Mouse (Mus musculus): Measurements from ENCODE around the gene Fa2h.
A peak's percentile ranks its signal among the peaks of the same experiment; 100 is the strongest.

Gene Fa2h

DNA sequence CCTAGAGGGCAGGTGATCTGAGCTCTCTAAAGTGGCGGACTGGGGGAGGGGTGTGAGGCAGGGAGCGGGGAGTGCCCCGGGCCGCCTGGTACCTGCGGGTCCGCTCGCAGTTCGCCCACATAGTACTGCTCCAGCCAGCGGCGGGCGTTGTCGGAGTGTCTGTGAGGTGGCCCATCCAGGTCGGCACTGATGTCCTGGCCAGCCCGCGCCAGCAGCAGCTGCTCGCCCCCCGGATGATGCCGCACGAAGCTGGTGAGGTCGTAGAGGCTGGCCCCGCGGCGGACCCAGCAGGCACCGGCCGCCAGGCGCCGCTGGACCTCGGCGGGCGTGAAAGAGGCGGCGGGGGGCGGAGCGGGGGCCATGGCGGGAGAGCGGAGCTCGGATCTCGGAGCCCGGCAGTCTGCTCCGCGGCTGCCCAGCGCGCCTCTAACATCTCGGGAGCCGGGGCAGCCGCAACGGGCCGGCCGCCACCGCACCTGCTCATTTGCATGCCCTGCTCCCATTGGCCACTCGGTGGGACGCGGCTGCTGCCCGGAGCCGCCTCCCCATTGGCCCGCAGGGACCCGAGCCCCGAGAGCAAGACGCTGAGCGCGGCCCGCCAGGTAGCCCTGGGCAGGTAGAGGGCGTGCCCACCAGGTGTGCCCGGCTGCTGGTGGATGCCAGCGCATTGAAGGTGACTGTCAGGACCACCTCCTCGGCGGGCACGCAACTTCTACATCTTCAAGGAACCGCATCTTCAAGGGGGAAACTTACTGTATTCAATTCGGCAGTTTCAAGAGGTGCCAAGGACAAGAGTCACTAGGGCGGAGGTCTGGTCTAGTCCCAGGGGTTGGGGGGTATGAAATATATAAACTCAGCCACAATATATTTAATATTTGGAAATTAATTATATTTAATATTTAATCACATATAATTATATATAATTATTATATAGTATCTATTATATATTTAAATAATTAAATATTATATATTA lies at the start of gene Fa2h:
Fa2h (minus strand) TSS at position 434 of the 973 bp plus-strand sequence.
- DNase-seq (ENCODE audit: low spot score in 2 of 2) = peak; percentile 77 to 81

DNA sequence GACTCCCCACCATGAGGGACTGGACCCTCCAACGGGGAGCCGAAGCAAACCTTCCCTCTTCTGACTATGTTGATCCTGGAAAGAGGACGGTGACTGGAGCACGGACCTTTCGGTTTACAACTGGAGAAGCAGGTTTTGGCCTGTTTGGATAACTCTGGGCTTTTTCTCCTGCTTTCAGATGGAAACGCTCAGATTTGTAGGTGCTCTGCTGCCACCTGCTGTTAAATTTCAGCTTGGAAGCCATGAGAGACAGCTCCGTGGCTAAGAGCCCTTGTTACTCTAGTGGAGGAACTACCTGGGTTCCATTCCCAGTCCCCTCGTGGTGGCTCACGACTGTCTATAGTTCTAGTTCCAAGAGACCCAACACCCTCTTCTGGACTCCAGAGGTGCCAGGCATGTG lies 45.6 kb upstream of the Fa2h start:
- peak; percentile 80 to 89 for DNase-seq (ENCODE audit: low spot score in 2 of 2)

DNA sequence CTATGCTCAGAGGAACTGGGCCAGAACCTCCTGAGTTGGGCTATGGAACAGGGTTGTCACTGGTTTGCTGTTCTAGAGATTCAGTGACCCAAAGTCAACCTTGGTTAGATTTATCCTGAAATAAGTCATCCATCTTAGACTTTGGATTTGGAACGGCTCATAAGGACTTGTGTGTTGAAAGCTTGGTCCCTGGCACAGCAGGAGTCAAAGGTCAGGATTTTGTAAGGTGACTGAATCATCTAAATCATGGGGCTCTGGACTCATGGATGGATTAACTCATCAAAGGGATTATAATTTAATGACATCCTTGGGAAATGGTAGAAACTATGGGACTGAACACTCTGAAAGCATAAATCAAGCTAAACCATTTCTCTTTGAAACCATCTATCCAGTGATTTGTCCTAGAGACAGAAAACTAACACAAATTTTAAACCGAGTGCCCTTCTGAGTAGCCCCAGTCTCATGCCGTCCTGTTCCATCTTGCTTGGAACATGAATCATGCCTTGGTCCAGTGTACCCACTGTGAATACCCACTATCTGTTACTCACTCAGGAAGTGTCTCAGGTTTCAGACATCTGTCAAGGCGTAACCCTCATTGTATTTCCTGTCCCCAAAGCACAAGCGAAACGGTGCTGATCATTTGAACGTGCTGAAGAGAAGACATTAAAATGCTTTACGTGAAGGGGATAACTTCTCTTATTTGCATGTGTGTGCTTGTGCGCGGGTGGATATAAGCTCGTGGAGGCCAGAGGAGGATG lies 41.6 kb upstream of the Fa2h start:
- no peak for DNase-seq (ENCODE audit: low spot score in 2 of 2)

DNA sequence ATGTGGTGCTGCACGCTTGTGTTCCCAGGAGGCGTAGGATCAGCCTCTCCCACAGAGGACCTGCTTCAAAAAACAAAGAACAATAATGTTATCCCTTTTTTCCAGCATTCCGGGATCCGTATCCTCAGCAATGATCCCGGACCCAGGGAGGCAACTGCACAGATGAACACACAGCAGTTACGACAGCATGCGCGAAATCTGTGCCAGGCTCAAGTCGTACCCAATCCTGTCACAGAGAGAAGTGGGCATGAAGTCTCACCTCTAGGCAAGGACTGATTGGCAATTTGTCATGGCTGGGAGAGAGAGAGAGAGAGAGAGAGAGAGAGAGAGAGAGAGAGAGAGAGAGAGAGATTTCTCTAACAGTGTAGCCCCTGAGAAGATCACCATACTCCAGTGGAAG lies 31.0 kb upstream of the Fa2h start:
- DNase-seq (ENCODE audit: low spot score in 2 of 2) = no peak

DNA sequence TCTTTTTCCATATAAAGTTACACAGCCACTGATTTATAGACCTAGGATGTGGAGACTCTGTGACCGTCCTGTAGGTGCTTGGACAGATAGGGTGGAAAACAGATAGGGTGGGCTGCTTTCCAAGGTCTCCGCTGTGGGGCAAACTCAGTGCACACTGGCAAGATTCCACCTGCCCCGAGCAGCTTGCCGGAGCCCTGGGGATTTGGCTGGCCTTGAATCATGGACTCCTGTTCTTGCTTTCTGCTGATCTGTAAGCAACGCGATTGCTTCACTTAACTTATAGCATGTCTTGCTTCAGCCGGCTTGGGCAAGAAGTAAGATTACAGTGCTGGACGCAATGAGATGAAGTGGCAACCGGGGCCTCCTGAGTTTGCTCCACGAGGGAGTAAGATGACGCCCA lies 30.6 kb upstream of the Fa2h start:
- DNase-seq (ENCODE audit: low spot score in 2 of 2) = no peak

DNA sequence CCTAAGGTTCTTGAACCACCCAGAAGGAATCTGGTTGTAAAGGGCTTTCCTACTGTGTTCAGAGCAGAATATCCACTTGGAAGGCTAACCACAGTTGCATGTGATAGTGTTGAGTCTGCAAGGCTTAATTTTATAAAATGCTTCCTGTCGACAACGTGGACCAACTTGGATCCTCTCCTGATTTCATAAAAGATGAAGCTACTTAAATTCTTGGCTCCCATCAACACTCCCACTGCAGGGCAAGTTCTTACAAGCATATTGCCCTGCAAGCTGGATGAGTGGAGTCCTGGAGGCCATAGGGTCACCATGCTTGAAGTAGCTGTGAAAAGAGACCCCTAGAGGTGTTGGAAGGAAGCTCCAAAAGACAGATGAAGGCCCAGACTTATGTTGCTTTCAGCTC lies 29.0 kb upstream of the Fa2h start:
- DNase-seq (ENCODE audit: low spot score in 2 of 2) = no peak

DNA sequence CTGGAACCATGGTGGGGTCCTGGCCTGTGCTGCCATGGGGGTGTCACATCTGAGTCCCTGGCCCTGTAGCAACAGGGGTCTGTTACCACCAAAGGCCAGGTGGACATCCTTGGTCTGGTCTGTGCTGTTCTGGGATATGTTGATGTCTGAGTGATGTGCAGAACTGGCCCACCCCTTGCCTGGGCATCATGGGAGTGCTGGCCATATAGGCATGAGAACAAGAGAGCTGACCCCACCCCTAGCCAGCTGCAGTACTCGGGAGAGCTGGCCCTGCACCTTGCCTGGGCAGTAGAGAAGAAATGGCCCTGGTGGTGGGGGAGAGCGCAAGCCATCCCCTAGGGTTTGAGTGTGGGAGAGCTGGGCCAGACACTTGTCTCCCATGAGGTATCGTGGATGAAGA lies 25.5 kb upstream of the Fa2h start:
- no peak for DNase-seq (ENCODE audit: low spot score in 2 of 2)

DNA sequence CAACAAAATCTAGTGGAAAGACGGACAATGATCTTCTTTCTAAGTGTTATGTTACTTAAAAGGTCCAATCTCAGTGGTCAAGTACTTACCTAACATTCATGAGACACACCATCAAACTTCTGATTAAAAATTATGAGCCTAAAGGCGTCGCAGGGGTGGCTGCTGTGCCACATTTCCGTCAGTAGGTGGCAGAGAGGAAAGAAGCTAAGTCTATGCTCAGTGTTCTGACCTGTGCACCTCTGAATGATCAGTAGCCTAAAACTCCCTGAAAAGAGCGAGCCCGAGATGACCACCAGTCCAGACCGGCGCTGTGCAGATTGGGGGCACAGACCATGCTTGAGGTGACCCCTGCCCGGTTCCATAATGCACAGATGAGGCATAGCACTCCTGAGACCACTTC lies 25.0 kb upstream of the Fa2h start:
- no peak for DNase-seq (ENCODE audit: low spot score in 2 of 2)

DNA sequence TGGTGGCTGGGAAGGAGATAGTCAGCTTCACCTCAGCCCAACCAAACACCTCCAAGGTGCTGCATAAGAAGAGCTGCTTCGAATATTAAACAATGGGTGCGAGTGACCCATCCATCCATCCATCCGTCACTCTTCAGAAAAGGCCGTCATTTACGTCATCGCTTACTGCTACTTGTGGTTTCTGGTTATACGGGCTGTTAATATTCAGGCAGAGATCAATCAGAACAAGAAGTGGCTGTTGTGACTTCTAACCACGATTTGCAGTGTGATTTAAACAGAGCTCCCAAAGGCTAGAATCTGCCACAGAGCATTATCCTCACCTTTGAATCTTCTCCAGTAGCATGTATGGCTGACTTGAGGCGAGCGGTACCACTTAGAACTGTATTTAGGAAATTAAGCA lies 23.6 kb upstream of the Fa2h start:
- DNase-seq (ENCODE audit: low spot score in 2 of 2) = no peak

DNA sequence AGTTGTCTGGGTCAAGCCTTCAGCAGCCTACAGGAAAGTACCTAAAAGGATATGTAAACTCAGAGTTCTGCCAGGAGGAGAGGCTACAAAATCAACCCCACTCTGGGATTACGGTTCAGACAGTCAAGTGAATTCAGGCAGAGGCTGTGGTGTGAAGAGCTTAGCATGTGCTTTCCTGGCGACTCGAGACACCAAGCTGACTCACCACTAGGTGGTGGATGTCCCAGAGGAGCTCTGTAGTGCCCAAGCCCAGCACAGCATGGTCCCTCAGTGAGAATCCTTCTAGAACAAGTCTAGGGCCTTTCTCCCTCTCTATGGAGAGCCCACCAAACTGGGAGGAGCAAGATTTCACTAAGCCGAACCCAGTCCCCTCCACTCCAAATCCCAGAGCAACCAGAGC lies 9.8 kb upstream of the Fa2h start:
- DNase-seq (ENCODE audit: low spot score in 2 of 2) = no peak

DNA sequence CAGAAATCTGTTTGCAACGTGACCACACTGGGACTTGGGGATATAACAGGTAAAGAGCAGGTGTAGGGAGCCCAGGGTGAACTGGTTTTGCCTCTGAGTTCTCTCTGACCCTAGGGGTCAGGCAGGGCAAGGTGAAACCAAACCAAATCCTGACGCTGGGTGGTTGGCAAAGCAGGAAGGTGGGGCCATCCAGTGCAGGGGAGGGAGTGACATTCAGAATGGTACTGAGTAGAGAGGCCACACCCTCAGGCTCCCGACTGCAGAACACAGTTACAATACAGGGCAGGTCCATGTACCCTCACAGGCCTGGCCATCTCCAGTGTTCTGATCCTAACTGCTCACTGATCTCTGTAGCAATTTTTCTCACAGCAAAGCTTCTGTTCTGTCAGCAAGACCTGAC lies 2.4 kb downstream of the Fa2h start:
- DNase-seq (ENCODE audit: low spot score in 2 of 2) = no peak

DNA sequence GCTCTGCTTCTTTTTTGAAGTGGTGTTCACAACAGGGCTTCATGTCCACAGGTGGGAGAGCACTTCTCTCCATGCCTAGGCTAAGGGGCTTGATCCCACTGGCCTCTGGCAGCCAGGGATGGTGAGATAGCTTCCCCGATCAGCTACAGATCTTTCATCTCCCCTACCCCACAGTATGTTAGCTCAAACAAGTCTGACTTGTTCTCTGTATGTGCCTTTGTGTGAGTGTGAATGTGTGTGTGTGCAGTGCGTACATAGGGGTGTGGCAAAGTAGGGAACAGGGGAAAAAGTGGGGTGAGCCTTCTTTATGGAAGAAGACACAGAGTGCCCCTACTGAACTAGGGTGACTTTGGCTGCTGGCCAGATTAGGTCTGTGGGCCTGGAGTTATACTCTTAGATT lies 2.8 kb downstream of the Fa2h start:
- no peak for DNase-seq (ENCODE audit: low spot score in 2 of 2)

DNA sequence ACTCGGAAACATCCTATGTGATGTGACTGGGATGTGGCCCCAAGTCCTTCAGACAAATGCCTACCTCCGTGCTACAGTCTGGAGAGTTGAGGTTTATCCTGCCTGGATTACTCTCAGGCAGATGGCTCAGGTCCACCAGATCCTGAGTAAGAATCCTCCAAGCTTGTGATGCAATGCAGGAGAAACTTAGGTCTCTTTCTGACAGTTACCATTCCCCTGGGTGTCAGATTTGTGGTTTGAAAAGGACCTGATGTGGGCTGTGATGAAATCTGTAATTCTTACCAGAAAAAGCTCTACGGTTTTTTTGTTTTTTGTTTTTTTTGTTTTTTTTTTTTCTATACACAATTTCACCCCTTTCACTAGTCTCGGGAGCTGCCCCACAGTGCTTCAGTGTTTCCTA lies 4.0 kb downstream of the Fa2h start:
- no peak for DNase-seq (ENCODE audit: low spot score in 2 of 2)

DNA sequence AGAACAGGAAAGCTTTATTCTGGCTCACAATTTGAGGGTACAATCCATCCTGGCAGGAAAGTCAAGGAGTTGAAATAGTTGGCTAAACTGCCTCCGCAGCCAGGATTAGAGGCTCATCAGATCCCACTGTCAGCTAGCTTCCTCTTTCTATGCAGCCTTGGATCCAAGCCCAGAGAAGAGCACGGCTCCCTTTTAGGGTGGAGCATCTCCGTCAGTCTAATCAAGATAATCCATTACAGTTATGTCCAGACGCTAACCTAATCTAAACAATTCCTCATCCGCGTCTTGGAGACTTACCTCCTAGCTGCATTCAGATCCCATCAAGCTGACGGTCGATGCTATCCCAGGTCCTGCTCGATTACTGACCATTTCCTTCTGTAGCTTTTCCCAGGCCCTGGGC lies 7.7 kb downstream of the Fa2h start:
- DNase-seq (ENCODE audit: low spot score in 2 of 2) = no peak

DNA sequence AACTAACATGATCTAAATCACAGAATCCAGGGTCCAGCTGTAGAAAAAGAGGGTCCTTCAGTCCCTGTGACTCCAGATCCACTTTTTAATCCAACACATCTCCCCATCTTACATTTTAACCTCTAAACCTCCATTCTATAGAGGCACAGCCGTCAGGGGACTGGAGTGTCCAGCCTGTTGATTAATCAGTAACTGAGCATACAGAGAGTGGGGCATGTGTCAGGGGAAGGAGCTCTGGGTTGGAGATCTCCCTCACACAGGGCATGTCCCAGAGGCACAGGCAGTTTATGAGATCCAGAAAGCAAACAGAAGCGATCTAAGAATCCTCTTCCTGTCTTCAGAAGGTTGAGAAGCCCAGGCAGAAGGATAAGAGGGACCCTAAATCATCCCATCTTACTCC lies 9.0 kb downstream of the Fa2h start:
- DNase-seq (ENCODE audit: low spot score in 2 of 2) = no peak

DNA sequence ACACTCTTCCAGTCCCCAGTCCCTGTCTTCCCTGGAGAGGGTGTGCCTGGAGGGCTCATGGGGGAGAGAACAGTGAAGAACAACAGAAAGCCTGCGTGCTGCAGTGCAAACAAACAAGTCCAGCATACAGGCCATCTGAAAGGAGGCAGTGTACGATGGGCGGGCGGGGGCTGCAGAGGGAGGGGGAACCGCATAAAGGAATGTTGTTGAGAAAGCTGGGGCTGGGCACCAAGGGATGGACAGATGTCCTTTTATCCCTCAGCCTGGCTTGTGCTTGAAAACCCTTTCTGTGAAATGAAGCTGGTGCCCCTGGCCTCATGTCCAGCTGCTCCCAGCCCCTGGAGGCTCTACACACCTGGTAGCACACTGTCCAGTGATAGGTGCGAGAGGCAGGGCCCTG lies 18.4 kb downstream of the Fa2h start:
- peak; percentile 45 to 46 for DNase-seq (ENCODE audit: low spot score in 2 of 2)

DNA sequence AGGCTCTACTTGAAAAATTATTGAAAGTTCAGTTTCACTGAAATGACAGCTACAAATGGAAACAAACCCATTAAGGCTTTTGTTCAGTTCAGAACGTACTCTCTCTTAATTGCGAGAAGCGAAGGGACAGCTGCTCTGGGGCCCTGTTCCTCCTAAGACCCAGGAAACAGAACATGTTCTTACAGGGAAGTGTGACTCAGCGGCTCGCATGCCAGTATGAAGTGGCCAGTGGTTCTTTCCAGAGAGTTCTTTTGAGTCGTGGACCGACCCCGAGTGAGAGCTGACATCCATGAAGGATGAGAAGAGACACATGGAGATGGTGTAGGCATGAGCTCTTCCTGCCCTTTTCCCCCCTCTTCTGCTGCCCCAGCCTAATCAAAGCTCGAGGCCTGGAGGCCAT lies 23.9 kb downstream of the Fa2h start:
- DNase-seq (ENCODE audit: low spot score in 2 of 2) = no peak

DNA sequence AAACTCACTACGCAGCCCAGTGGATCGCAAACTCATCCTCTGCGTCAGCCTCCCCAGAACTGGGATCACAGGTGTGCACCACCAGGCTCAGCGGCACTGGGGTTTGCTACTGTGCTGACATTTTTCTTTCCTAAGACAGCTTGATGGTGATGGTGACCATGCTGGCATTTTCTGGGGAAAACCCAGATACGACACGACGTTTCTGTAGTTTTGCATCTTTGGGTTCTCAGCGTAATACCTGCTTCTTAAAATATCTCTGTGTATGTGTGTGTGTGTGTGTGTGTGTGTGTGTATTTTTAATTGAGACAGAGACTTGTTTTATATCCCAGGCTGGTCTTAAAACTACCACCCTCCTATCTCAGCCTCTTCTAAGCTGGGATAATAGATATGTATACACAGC lies 26.3 kb downstream of the Fa2h start:
- no peak for DNase-seq (ENCODE audit: low spot score in 2 of 2)

DNA sequence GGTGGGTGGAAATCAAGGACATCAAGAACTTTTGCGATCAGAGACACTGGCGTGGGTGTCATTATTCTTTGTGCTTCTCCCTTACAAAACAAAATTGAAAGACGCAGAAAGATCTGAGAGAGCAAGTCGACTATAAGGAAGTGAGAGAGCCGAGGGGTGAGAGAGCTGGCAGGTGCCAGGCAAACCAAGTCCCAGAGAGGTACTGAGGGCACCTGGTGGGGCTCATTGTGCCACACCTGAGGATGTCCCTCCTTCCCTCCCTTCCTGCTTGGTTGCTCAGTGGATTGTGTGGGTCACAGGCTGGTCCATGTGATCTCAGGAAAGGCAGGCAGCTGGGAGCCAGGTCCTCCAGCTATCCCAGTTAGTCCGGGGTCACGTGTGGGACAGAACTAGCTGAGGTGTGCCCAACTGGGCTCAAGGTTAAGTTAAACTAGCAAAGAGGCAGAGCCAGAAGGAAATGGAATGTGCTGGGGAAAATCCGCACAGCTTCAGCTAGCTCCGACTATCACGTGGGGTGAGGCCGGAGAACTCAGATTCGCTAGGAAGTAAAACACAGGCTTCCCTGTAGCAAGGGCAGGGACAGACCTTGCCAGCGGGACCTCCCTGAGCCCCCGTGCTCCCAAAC lies 26.9 kb downstream of the Fa2h start:
- no peak for DNase-seq (ENCODE audit: low spot score in 2 of 2)

DNA sequence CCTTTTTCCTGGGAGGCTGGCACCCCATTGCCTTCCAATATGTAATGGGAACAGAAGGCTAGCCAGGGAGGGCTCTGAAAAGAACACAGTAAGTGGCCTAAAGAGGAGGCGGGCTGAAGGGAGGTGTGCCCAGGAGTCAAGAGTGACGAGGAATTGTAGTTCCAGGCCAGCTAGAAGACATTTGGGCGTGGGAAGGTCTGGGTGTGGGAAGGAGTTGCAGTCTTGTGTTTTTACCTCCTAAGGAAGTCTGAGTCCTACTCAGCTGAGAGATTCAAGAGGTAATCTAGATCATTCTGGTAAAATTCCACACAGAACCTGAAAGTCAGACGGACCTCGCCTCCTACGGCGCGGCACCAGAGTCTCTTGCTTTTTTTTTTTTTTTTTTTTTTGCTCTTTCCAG lies 30.1 kb downstream of the Fa2h start:
- DNase-seq (ENCODE audit: low spot score in 2 of 2) = no peak

DNA sequence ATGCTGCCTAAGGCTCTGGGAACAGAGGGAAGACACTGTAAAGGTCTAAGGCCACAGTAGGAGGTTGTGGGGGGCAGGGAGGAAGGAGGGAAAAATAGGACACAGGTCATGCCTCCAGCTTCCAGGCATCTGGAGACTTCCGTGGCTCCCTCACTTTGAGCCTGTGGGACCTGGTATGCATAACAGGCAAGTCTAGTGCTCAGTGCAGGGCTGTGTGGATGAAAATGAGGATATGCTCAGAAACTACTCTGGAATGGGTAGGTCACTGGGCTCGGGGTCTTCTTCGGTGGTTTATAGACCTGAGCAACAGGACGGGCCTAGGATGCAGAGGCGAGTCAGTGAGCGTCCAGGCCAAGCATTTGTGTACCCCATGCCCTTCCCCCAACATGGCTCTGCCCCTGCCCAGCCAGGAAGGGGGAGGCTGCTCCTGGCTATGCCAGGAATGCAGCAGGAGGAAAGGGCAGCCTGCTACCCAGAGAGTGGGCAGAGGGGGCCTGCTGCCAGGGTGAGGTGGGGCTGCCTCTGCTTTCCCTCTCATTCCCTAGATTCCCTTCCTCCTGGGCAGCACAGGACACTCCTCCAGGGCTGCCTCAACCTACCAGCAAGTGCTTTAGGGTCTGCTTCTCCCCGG lies 32.9 kb downstream of the Fa2h start:
- DNase-seq (ENCODE audit: low spot score in 2 of 2) = no peak

DNA sequence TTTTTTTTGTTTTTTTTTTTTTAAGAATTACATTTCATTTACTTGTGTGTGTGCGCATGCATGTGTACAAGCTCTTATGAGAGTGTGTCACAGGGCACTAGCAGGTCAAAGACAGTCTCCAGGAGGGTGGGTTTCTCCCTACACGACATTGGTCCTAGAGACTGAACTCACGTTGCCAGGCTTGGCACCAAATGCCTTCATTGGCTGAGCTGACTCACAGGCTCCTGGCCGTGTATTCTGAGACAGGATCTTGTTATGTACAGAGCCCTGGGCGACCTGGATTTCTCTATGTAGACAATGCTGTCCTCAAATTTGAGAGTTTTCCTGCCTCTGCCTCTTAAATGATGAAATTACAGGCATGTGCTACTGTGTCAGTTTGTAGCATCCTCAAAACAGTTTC lies 33.7 kb downstream of the Fa2h start:
- no peak for DNase-seq (ENCODE audit: low spot score in 2 of 2)
